Mouse (Mus musculus): ENCODE measurements around the gene Kel. TPM values are rescaled to one million over a fixed set of nuclear protein-coding genes. Genes with fewer than 3 reads are reported as not detected.

The Kel gene
- total and polyA plus RNA-seq, 3 experiments: not detected

DNA sequence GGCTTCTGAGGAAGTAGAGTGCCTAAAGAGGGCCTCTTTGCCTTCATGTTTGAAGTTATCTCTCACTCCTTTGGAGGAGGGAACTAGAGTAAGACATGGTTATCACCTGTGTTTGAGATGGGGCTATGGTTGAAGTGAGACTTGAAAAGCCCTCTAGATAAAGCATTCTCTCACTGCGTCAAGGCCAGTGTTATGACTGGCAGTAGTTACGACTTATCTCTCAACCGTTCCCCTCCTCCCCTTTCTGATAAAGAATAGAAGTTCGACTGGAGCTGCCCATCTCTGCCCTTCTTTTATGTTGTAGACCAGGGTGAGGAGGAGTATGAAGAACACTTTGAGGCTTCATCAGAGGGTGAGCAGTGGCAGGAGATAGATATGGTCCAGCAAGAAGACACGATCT lies 19.2 kb downstream of the Kel start:
- in situ Hi-C loops (cut with MboI; ENCODE audit: low pct_ligation_motif_present, low pct_unique_long_range_greater_than_20kb, low sequenced_read_pairs) (no loop called here), dilution Hi-C loops (cut with MboI; ENCODE audit: extremely low pct_ligation_motif_present, extremely low pct_unique_long_range_greater_than_20kb, low sequenced_read_pairs) (no loop called here)
- Histone ChIP-seq H3K4me1 (ENCODE audit: control insufficient read depth in 1 of 2, insufficient read depth in 2 of 2) (no peaks in the 10 kb centered on the region), H3K36me3 (replicated peaks in 1 of 2; ENCODE audit: control insufficient read depth in 1 of 2, insufficient read depth in 1 of 2, low read length in 1 of 2) (no peaks in the 10 kb centered on the region), H3K27ac (ENCODE audit: insufficient read depth, low read depth) (no peak overlapping the region), H3K9me3 (replicated peaks; ENCODE audit: low read length) (no peaks in the 10 kb centered on the region), H3K27me3 (replicated peaks) (no peaks in the 10 kb centered on the region), H3K4me3 (replicated peaks in 1 of 3; ENCODE audit: low read depth in 2 of 3, low read length in 2 of 3, poor library complexity in 1 of 3) (no peak overlapping the region), H3K9ac (ENCODE audit: insufficient read depth, low read depth) (no peak overlapping the region), H3K79me2 (replicated peaks; ENCODE audit: control insufficient read depth, extremely low read depth, insufficient read depth, poor library complexity, severe bottlenecking) (no peaks in the 10 kb centered on the region), H3K4me2 (ENCODE audit: insufficient read depth, low read depth, poor library complexity, severe bottlenecking) (no peak overlapping the region)
- no peak for TF ChIP-seq USF1 (IDR thresholded peaks at IDR 0.05; ENCODE audit: low read depth, low read length)
- no peak for TF ChIP-seq NELFE (IDR thresholded peaks at IDR 0.05; ENCODE audit: low read depth, low read length)
- no peak for TF ChIP-seq ZNF384 (IDR thresholded peaks at IDR 0.05; ENCODE audit: low read depth, low read length)
- no peak for TF ChIP-seq SIN3A (IDR thresholded peaks at IDR 0.05; ENCODE audit: low read length)
- no peak for TF ChIP-seq MAX (IDR thresholded peaks at IDR 0.05; ENCODE audit: low read length)
- TF ChIP-seq PAX5 (IDR thresholded peaks at IDR 0.05; ENCODE audit: low read length): no peak
- TF ChIP-seq TBP (conservative IDR thresholded peaks at IDR 0.05; ENCODE audit: low read depth, low read length): no peak
- TF ChIP-seq USF2 (conservative IDR thresholded peaks at IDR 0.05; ENCODE audit: low read depth, low read length): no peak
- no peak for TF ChIP-seq RCOR1 (conservative IDR thresholded peaks at IDR 0.05; ENCODE audit: low read depth, low read length)
- no peak for TF ChIP-seq E2F4 (IDR thresholded peaks at IDR 0.05; ENCODE audit: insufficient replicate concordance, low read depth, low read length)
- TF ChIP-seq HCFC1 (IDR thresholded peaks at IDR 0.05; ENCODE audit: low read depth, low read length): no peak
- DNase-seq (ENCODE audit: extremely low read depth): no peak

DNA sequence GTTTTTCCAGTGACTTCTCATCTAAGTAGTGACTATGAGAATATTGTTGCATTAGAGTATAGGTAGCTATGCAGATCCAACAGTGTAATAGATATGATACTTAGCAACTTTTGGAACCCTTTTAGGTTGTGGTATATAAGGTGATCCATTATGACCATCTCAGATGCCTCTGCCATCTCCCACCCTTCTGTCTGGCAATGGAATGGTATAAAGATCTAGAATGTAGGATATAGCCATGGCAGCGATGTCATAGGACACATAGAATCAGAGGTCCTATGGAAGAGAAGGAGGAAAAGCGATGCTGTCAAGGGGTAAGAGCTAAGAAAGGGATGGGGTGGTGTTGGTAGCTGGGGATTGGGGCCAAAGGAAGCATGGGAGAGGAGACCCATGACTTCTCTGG lies 20.0 kb downstream of the Kel start, which contains the start of gene Llcfc1:
Gene Llcfc1 (plus strand): TSS at position 301 of the 400 bp plus-strand sequence.
- no peak within 1 kb of the TSS for H3K4me2 ChIP-seq (ENCODE audit: insufficient read depth, low read depth, poor library complexity, severe bottlenecking)
- no peak within 1 kb of the TSS for H3K9ac ChIP-seq (ENCODE audit: insufficient read depth, low read depth)
- no peaks in the 10 kb centered on the region for H3K4me1 ChIP-seq (ENCODE audit: control insufficient read depth in 1 of 2, insufficient read depth in 2 of 2)
- no peaks in the 10 kb centered on the region for H3K9me3 ChIP-seq (replicated peaks; ENCODE audit: low read length)
- no peak within 1 kb of the TSS for H3K27ac ChIP-seq (ENCODE audit: insufficient read depth, low read depth)
- TF ChIP-seq MXI1 (IDR thresholded peaks at IDR 0.05; ENCODE audit: low read depth, low read length): no peak
- no peak for TF ChIP-seq EP300 (IDR thresholded peaks at IDR 0.05; ENCODE audit: low read length)
- no peak for TF ChIP-seq ZMIZ1 (IDR thresholded peaks at IDR 0.05; ENCODE audit: low read depth, low read length)
- no peak for TF ChIP-seq SIN3A (IDR thresholded peaks at IDR 0.05; ENCODE audit: low read length)
- TF ChIP-seq IRF4 (IDR thresholded peaks at IDR 0.05; ENCODE audit: low read depth, low read length): no peak
- TF ChIP-seq ETS1 (conservative IDR thresholded peaks at IDR 0.05; ENCODE audit: low read depth, low read length): no peak
- TF ChIP-seq MAZ (IDR thresholded peaks at IDR 0.05; ENCODE audit: low read depth, low read length): no peak
- no peak for TF ChIP-seq TBP (conservative IDR thresholded peaks at IDR 0.05; ENCODE audit: low read depth, low read length)
- no peak for TF ChIP-seq KAT2A (IDR thresholded peaks at IDR 0.05; ENCODE audit: insufficient replicate concordance, low read length)
- in situ Hi-C loops (cut with MboI; ENCODE audit: low pct_ligation_motif_present, low pct_unique_long_range_greater_than_20kb, low sequenced_read_pairs): no loop called here
- H3K36me3 ChIP-seq (replicated peaks in 1 of 2; ENCODE audit: control insufficient read depth in 1 of 2, insufficient read depth in 1 of 2, low read length in 1 of 2): no peaks in the 10 kb centered on the region
- no peaks in the 10 kb centered on the region for H3K27me3 ChIP-seq (replicated peaks)
- dilution Hi-C loops (cut with MboI; ENCODE audit: extremely low pct_ligation_motif_present, extremely low pct_unique_long_range_greater_than_20kb, low sequenced_read_pairs): no loop called here
- H3K4me3 ChIP-seq (replicated peaks in 1 of 3; ENCODE audit: low read depth in 2 of 3, low read length in 2 of 3, poor library complexity in 1 of 3): no peak within 1 kb of the TSS
- DNase-seq (ENCODE audit: extremely low read depth): no peak
- H3K79me2 ChIP-seq (replicated peaks; ENCODE audit: control insufficient read depth, extremely low read depth, insufficient read depth, poor library complexity, severe bottlenecking): no peaks in the 10 kb centered on the region

Data from CH12.LX (cell line).